Mouse (Mus musculus): ENCODE measurements around the gene Gns.

- no peak for TF ChIP-seq CTCF (IDR thresholded peaks at IDR 0.05; ENCODE audit: borderline replicate concordance, control insufficient read depth, extremely low read depth, insufficient read depth, low read length, poor library complexity)
- no peak for TF ChIP-seq POLR2A (IDR thresholded peaks at IDR 0.05; ENCODE audit: control insufficient read depth, extremely low read depth, insufficient read depth, low read length, poor library complexity)
Observed at GRCm38 (mm10) chr10:121425079-121425478, 60.2 kb downstream of the Gns start.
